Mouse (Mus musculus) MEL (cell line): Measurements from ENCODE around the gene Ankrd39.

Source experiments
- CHD1 ChIP-seq: IDR thresholded peaks from 2 replicates; pipeline ENCODE4 v1.6.1; 2012; ENCODE audit warnings: low read depth, mild to moderate bottlenecking, inconsistent platforms, low read length, improper control_type of control experiment
- CHD2 ChIP-seq: IDR thresholded peaks from 2 replicates; pipeline ENCODE4 v1.6.1; 2011; ENCODE audit warnings: low read length, improper control_type of control experiment
- CTCF ChIP-seq, 3 experiments: IDR thresholded peaks in 2 of 3; conservative IDR thresholded peaks in 1 of 3; 2 replicates each; pipeline ENCODE4 v1.5.1; 2011 to 2012; ENCODE audit warnings: low read length in 3 of 3, low read depth in 2 of 3, mild to moderate bottlenecking in 2 of 3, improper control_type of control experiment in 1 of 3, inconsistent platforms in 1 of 3, mixed read lengths in 1 of 3, moderate library complexity in 1 of 3; ENCODE audit not compliant: control insufficient read depth in 1 of 3, insufficient read depth in 1 of 3, poor library complexity in 1 of 3, severe bottlenecking in 1 of 3
- GATA1 ChIP-seq: IDR thresholded peaks from 2 replicates; pipeline ENCODE4 v1.6.1; 2011; ENCODE audit warnings: low read depth, low read length, improper control_type of control experiment
- HCFC1 ChIP-seq: IDR thresholded peaks from 2 replicates; pipeline ENCODE4 v1.6.1; 2012; ENCODE audit warnings: low read depth, mild to moderate bottlenecking, inconsistent platforms, low read length, improper control_type of control experiment, moderate library complexity
- MAX ChIP-seq: IDR thresholded peaks from 2 replicates; pipeline ENCODE4 v1.6.1; 2011; ENCODE audit warnings: low read length, improper control_type of control experiment
- MYC ChIP-seq: IDR thresholded peaks from 2 replicates; pipeline ENCODE4 v1.6.1; 2011; ENCODE audit warnings: low read depth, mild to moderate bottlenecking, low read length, improper control_type of control experiment, moderate library complexity
- POLR2A ChIP-seq, 2 experiments: IDR thresholded peaks; 2 replicates each; pipeline ENCODE4 v1.6.1; 2011 to 2012; ENCODE audit warnings: low read length in 2 of 2, mild to moderate bottlenecking in 2 of 2, control low read depth in 1 of 2, improper control_type of control experiment in 1 of 2, low read depth in 1 of 2, moderate library complexity in 1 of 2; ENCODE audit not compliant: control insufficient read depth in 1 of 2, insufficient read depth in 1 of 2, poor library complexity in 1 of 2
- POLR2AphosphoS2 ChIP-seq: IDR thresholded peaks from 2 replicates; pipeline ENCODE4 v1.6.1; 2011; ENCODE audit warnings: low read length, improper control_type of control experiment
- RAD21 ChIP-seq: IDR thresholded peaks from 2 replicates; pipeline ENCODE4 v1.6.1; 2011; ENCODE audit warnings: mild to moderate bottlenecking, low read depth, low read length, improper control_type of control experiment
- RCOR1 ChIP-seq: IDR thresholded peaks from 2 replicates; pipeline ENCODE4 v1.6.1; 2012; ENCODE audit warnings: low read depth, mild to moderate bottlenecking, inconsistent platforms, low read length, improper control_type of control experiment

GRCm38 (mm10) chr1:36525774-36526173, 21.5 kb downstream of the Ankrd39 start:
- no peak for TF ChIP-seq CTCF (IDR thresholded peaks at IDR 0.05 in 2 of 3, conservative IDR thresholded peaks at IDR 0.05 in 1 of 3; ENCODE audit: control insufficient read depth in 1 of 3, insufficient read depth in 1 of 3, low read depth in 2 of 3, low read length in 3 of 3, poor library complexity in 1 of 3, severe bottlenecking in 1 of 3)
- TF ChIP-seq GATA1 = no peak
- TF ChIP-seq POLR2AphosphoS2 = no peak
- no peak for TF ChIP-seq RCOR1
- TF ChIP-seq POLR2A (IDR thresholded peaks at IDR 0.05; ENCODE audit: control insufficient read depth in 1 of 2, insufficient read depth in 1 of 2, low read depth in 1 of 2, low read length in 2 of 2, poor library complexity in 1 of 2) = no peak
- no peak for TF ChIP-seq CHD1
- TF ChIP-seq MYC = no peak
- TF ChIP-seq CHD2 = no peak
- TF ChIP-seq RAD21 = no peak
- TF ChIP-seq MAX = no peak
- TF ChIP-seq HCFC1 = no peak
